Mouse (Mus musculus) WW6 (cell line): ENCODE results near the gene Gm10197.
A peak's percentile ranks its signal among the peaks of the same experiment; 100 is the strongest.

Experiments
- DNase-seq: peaks from one replicate; pipeline ENCODE4 v3.0.0-alpha.2; 2013; ENCODE audit warnings: low read depth, low spot score

Gene Gm10197

GRCm38 (mm10) chr19:53359160-53360033 is 12.2 kb downstream of the Gm10197 start:
- no peak for DNase-seq

GRCm38 (mm10) chr19:53355065-53355464 is 16.5 kb downstream of the Gm10197 start:
- DNase-seq = no peak

- no peak for DNase-seq
Measured at GRCm38 (mm10) chr19:53354271-53355000, 17.1 kb downstream of the Gm10197 start.

- DNase-seq = no peak
Measured at GRCm38 (mm10) chr19:53353864-53354263, 17.7 kb downstream of the Gm10197 start.

- DNase-seq = no peak
Measured at GRCm38 (mm10) chr19:53345766-53346165, 25.8 kb downstream of the Gm10197 start.

GRCm38 (mm10) chr19:53344062-53344461 is 27.5 kb downstream of the Gm10197 start:
- no peak for DNase-seq

- no peak for DNase-seq
Measured at GRCm38 (mm10) chr19:53343174-53343881, 28.2 kb downstream of the Gm10197 start.

GRCm38 (mm10) chr19:53340423-53340822 is 31.1 kb downstream of the Gm10197 start:
- DNase-seq = no peak

GRCm38 (mm10) chr19:53335241-53335640 is 36.3 kb downstream of the Gm10197 start:
- no peak for DNase-seq

- DNase-seq = no peak
Measured at GRCm38 (mm10) chr19:53333730-53334129, 37.8 kb downstream of the Gm10197 start.

GRCm38 (mm10) chr19:53331882-53332500 is 39.6 kb downstream of the Gm10197 start:
- DNase-seq = no peak

- DNase-seq = peak; percentile 70
Measured at GRCm38 (mm10) chr19:53329992-53330381, 41.6 kb downstream of the Gm10197 start.

- DNase-seq = peak; percentile 68
Measured at GRCm38 (mm10) chr19:53329221-53329991, 42.2 kb downstream of the Gm10197 start.

- DNase-seq = no peak
Measured at GRCm38 (mm10) chr19:53328116-53328515, 43.5 kb downstream of the Gm10197 start.

- DNase-seq = no peak
Measured at GRCm38 (mm10) chr19:53325578-53326295, 45.8 kb downstream of the Gm10197 start.

- DNase-seq = no peak
Measured at GRCm38 (mm10) chr19:53324866-53325265, 46.7 kb downstream of the Gm10197 start.

GRCm38 (mm10) chr19:53322438-53323048 is 49.0 kb downstream of the Gm10197 start:
- DNase-seq = peak; percentile 73
